Mouse (Mus musculus): ENCODE measurements around the gene Tmem230. TPM values are rescaled to one million over a fixed set of nuclear protein-coding genes. Genes with fewer than 3 reads are reported as not detected.

Tmem230 gene
- polyA plus RNA-seq, 1 experiment from 2014 or later, result 39.4 TPM

DNA sequence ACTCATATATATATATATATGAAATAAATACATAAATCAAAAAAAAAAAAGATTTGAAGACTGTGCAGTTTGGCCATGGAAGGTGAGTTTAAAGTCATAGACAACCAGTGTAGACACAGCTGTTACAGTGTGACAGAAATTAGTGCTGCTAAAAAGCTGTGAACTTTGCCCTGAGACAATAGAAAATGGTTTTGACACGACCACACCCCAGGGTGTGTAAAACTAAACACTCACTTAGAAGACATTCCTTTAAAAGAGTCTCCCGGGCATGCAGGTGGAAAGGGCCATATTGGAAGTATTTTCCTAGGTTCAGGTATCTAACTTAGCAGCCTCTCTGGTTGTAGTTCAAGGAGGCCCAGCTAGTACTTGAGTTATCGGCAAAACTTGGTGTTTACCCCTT, 44.4 kb downstream of the Tmem230 start:
- H3K4me3 ChIP-seq, result no peak overlapping the region
- WGBS, result 80% methylated on average over 3 of the region's 3 CpGs
- DNase-seq (ENCODE audit: low spot score), result no peak
- no peaks in the 10 kb centered on the region for H3K27me3 ChIP-seq (ENCODE audit: insufficient read depth, poor library complexity, severe bottlenecking)
- no peaks in the 10 kb centered on the region for H3K4me1 ChIP-seq
- no peak overlapping the region for H3K27ac ChIP-seq
- H3K9me3 ChIP-seq, result no peaks in the 10 kb centered on the region
- H3K36me3 ChIP-seq, result no peaks in the 10 kb centered on the region

DNA sequence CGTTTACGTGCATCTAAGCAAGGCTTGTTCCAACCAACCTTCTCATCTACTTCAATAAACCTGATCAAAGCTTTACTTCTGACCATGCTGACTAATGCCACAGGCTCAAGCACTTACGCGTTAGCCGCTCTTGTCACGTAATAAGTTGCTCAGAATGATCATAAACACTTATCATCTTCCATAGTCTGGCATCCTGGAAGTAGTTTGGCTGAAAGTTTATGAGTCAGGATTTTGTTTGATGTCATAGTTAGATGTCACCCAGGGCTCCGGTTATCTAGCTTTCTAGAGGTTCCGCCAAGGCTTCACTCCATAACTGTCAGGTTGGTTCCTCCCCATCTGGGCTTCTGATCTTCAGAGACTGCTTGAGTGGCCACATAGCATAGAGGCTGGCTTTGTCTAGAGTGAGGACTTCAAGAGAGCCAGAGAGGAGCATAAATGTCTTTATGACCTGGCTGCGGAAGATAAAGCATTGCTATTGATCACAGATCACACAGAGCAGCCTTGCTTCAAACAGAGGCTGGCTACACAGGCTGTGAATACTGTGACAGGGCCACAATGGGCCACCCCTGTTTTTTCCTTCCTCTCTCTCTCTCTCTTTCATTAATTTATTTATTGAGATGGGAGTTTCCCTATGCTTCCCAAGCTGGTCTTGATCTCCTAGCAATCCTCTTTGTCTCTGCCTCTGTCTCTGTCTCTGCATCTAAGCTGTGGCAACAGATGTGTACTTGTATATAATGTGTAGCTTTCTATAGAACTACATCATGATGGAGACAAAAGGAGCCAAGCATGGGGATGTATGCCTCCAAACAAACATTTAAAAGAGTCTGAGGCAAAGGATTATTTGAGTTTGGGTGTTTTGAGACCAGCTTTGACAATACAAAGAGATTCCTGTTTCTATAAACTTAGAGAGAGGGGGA, 49.3 kb downstream of the Tmem230 start:
- Histone ChIP-seq H3K4me1 (no peaks in the 10 kb centered on the region), H3K27me3 (ENCODE audit: insufficient read depth, poor library complexity, severe bottlenecking) (no peaks in the 10 kb centered on the region), H3K9me3 (no peaks in the 10 kb centered on the region), H3K36me3 (no peaks in the 10 kb centered on the region), H3K27ac (no peak overlapping the region), H3K4me3 (no peak overlapping the region)
- 83% methylated on average over 9 of the region's 9 CpGs for WGBS
- no peak for DNase-seq (ENCODE audit: low spot score)

DNA sequence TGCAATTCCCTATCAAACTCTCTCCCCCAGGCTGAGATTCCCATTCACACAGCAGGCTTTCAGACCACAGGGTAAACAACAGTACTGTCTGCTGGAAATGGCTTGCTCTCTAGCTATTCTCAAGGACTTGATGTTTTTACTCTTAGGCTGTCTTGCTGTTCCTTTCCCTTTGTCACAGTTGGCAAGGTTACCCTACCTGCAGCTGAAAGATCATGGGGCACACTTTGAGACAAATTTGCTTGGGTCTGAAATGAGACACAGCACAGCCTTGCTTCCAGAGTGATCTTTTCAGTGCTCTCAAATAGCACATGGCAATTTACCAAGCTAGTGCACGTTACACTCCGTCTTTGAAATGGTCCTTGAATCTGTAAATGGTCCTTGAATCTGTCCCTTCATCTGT, 52.0 kb downstream of the Tmem230 start:
- Histone ChIP-seq H3K4me3 (no peak overlapping the region), H3K27ac (no peak overlapping the region), H3K9me3 (no peaks in the 10 kb centered on the region), H3K27me3 (ENCODE audit: insufficient read depth, poor library complexity, severe bottlenecking) (no peaks in the 10 kb centered on the region), H3K4me1 (no peaks in the 10 kb centered on the region), H3K36me3 (no peaks in the 10 kb centered on the region)
- 82% methylated on average over 2 of the region's 2 CpGs for WGBS
- DNase-seq (ENCODE audit: low spot score), result no peak

DNA sequence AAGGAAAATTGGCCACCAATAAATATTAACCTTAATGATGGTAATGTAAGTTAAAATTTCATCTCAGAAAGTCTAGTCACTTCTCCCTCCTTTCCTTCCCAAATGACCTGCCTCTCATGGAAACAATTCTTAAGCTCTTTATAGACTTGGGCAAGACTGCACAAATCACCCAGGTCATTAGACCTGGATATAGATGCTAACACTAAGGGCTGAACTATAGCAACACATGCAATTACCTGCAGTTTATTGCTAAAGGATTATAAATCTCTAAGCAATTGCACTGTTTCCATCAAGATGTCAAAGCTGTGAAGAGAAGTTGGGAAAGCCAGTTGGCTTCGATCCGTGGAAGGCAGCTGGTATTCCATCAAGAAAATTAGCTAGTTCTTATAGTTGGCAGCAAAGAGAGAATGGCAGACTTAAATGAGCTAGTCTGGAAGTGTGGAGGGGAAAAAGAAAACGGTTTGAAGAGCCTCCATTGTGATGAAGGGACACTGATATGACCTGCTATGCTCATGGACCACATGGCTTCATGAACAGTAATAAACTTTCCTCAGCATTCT, 56.9 kb downstream of the Tmem230 start:
- no peaks in the 10 kb centered on the region for H3K27me3 ChIP-seq (ENCODE audit: insufficient read depth, poor library complexity, severe bottlenecking)
- no peaks in the 10 kb centered on the region for H3K9me3 ChIP-seq
- no peak overlapping the region for H3K4me3 ChIP-seq
- no peaks in the 10 kb centered on the region for H3K36me3 ChIP-seq
- H3K4me1 ChIP-seq, result no peaks in the 10 kb centered on the region
- no peak overlapping the region for H3K27ac ChIP-seq
- WGBS, result 80% methylated on average over 3 of the region's 3 CpGs
- DNase-seq (ENCODE audit: low spot score), result no peak

Other genes starting within 250 kb of the Tmem230 start
- gene Rassf2, start 217.5 kb downstream of the Tmem230 start, polyA plus RNA-seq (2016; fragmentation: Nextera tagmentation; extraction: Ambion mirVana), result 4.7 TPM in 2 replicates
- gene Slc23a2, start 102.7 kb downstream of the Tmem230 start, polyA plus RNA-seq (2016; fragmentation: Nextera tagmentation; extraction: Ambion mirVana), result 8.7 and 10.3 TPM in 2 replicates
- 217 and 273 TPM in 2 replicates for gene Pcna, start 5.5 kb upstream of the Tmem230 start, polyA plus RNA-seq (2016; fragmentation: Nextera tagmentation; extraction: Ambion mirVana)
- 20.0 and 20.4 TPM in 2 replicates for gene Cds2, start 15.3 kb upstream of the Tmem230 start, polyA plus RNA-seq (2016; fragmentation: Nextera tagmentation; extraction: Ambion mirVana)
- gene Prokr2, start 137.6 kb upstream of the Tmem230 start, polyA plus RNA-seq (2016; fragmentation: Nextera tagmentation; extraction: Ambion mirVana), result 2.3 and 2.8 TPM in 2 replicates